Mouse (Mus musculus) retina, embryonic 14.5 days (tissue): ENCODE data around the gene Apol7c.
A peak's percentile ranks its signal among the peaks of the same experiment; 100 is the strongest.
"Not testable (repeated sequence)": the region's sequence is repeated elsewhere in the genome, so short reads cannot be mapped to it uniquely, and the experiment has no call there.

Source experiments
- DNase-seq: peaks from one replicate; pipeline ENCODE4 v3.0.0-alpha.2; 2015; ENCODE audit warnings: low spot score

The Apol7c gene

DNA sequence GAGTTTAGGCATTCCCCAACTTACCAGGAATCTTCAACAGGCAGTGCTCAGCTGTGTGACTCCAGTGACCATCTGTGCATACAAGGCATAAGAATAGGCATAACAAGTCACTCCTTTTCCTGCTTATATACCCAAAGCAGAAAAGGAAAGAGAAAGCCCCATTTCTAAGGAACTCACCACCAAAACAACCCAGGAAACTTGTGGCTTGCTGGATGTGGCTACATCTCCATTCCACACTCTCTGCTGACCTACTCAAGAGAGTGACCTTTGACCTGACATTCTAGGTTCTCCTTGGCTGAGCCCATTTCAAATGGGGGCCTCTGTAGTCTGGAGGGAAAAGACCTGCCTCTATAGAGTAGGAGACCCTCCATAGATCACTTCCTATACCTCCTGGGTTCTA lies at the start of gene Apol7c:
Gene Apol7c (minus strand): TSS at position 101 of the 400 bp plus-strand sequence.
- DNase-seq = no peak

DNA sequence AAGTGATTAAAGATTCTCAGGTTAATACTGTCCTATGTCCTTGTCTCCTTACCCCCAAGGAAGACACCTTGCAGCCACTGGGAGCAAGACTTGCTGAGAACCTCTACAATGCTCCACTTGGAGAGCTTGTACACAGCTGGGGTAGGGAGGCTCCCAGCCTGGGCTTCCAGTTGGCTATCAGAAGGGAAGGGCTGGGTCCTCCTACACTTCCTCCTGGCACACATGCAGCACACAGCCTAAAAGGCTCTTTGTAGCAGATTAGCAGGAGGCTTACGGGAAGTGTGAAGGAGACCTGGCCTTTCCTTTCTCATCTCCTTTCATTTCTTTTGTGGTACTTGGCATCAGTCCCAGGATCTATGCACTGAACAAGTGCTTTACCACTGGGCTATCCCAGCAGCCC lies 48.6 kb upstream of the Apol7c start:
- DNase-seq = no peak

DNA sequence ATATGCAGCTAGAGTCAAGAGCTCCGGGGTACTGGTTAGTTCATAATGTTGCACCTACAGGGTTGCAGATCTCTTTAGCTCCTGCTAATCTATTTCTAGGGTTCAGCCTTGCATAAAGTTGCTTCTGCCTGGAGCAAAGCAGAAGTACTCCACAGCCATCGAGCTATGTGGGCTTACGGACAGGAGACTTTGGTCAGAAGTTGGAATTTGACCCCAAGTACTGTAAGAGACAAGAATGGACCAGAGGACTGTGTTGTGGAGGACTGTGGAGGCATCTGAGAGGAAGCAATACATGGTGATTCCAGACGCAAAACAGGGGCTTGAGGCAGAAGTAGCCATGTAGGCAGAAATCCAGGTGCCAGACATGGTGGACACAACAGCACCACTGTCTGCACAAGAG lies 46.2 kb upstream of the Apol7c start:
- no peak for DNase-seq

DNA sequence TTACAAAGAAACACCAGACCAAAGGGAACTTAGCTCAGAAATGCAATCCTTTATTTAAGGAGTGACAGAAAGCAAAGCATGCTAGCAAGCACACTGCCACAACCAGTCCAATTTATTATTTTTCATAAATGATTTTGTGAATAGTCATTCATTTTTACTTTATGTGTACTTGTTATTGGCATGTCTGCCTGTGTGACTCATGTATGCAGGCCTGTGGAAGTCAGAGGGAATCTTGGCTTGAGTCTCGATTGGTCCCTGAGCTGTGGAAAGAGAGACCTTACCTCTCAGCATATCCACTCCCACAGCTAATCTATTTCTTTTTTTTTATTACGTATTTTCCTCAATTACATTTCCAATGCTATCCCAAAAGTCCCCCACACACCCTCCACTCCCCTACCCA lies 45.7 kb upstream of the Apol7c start:
- no peak for DNase-seq

DNA sequence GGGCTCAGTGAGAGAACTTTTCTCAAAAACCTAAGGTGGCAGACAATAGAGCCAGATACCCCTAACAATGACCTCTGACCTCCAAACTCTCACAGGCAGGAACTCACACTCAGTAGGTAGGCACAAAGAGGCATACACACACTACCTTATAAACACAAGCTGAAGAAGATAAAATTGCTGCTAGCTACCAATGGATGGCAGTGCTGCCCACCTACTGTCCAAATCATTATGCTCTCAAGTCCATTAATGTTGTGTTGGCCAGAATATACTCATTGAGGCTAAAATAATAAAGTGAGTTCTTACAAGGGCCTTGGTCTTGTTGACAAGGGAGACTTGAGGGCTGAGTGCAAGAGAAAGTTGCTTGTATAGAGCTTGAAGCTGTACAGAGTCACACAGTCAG lies 30.1 kb upstream of the Apol7c start:
- DNase-seq = no peak

DNA sequence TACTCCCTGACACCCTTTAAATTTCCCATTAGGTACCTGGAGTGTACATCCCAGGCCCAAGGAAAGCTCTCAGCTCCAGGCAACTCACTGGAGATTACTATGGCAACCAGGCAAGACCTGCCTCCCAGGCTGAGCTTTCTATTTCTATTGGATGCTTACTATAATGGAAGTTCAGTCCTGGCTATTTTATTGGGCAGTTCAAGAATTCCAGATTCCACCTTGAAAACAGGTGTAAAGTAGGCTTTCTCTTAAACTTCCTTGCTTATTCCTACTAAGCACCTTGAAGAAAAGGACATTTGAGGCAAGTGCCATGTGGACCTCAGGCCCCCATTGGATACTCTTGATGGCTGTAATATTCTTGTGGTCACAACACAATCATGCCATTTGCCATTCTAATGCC lies 28.7 kb upstream of the Apol7c start, which contains the start of gene 1700025B11Rik:
Gene 1700025B11Rik (minus strand): TSS at position 101 of the 400 bp plus-strand sequence.
- no peak for DNase-seq

DNA sequence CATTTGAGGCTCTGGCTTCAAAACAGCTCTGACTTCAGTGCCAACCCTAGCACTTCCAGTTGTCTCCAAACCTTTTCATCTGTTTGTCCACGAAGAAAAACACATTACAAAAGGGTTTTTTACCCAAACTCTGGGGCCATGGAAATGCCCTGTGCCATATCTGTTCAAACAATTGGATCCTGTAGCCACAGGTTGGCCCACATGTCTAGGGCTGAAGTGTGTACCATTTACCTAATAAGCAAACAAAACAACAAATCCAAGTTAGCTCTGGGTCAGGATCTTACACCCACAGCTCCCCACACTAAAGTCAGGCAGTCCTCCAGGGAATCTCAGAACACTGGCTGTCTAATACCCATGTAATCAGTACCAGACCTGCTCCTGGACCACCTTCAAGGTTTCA lies 6.1 kb upstream of the Apol7c start:
- DNase-seq = not testable (repeated sequence)

DNA sequence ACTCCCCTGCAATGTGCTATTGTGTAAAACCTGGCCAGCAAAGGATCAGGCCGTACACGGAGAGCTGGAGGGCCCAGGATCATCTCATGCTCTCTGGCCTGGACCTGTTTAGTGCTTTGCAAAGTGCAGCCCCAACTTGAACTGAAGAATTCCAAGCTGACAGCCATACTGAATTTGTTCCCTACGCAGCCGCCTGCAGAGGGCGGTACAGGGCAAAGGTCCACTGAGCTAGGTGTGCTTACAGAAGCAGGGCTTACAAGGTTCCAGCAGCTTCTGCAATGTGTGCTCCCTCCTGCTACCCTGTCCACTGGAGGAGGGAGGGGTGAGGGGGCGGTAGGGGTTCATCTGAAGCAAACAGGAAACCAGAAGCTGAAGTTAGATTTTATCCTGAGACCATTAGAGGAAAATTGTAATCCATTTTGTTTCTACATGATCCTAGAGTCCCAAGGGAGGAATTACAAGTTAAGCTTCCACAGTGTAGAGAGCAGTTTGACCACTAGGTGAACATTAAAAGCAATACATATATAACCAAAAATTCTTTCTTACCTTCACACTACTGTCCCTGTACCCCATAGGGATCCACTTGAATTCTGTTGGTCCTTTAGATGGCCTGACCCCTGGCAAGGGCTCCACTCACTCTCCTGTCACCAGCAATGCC lies 9.8 kb downstream of the Apol7c start:
- peak; percentile 41 for DNase-seq

DNA sequence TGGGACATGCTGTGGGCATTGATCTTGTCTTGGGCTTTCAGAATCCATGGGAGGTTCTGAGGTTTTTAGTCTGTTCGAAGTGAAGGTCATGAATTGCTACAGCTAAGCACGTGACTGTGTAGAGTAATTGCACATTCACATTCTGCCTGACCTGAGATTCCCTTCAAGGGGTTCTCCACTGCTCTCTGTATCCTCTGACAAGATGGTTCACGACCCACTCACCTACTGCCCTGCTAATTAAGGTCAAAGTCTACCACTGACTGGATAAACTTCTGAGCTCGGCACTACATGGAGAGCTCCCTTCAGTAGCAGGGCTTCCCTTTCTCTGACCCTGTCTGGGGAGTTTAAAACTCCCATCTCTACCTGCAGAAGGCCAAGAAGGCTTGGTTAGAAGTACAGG lies 12.5 kb downstream of the Apol7c start:
- DNase-seq = not testable (repeated sequence)

DNA sequence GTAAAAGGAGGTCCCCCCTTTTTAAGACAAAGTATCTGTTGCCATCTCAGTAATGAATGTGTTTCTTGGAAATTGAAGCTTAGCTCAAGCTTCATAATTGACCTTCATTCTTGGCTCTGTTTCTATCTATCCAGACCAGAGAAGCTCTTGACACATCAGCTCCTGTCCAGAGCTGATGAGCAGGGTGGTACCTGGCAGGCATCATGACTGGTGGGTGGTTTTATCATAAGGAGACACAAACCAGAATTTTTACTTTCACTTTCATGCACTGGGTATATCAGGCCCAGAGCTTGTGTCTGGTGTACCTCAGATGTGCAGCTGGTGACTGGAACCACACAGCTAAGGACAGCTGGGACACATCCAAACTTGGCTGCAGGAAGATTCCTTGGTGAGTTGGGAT lies 25.1 kb downstream of the Apol7c start, which contains the start of gene Apol11a:
Gene Apol11a (plus strand): TSS at position 306 of the 400 bp plus-strand sequence.
- DNase-seq = not testable (repeated sequence)

DNA sequence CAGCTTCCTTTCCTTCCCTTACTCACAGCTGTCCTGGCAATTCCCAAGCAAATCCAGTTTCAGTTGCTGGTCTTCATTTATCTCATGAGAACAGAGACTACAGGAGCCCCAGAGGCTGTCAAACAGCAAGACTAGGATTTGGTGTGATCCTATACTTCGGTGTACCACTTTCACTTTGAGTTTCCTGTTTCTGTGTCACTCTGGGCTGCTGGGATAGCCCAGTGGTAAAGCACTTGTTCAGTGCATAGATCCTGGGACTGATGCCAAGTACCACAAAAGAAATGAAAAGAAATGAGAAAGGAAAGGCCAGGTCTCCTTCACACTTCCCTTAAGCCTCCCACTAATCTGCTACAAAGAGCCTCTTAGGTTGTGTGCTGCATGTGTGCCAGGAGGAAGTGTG lies 38.4 kb downstream of the Apol7c start:
- not testable (repeated sequence) for DNase-seq

DNA sequence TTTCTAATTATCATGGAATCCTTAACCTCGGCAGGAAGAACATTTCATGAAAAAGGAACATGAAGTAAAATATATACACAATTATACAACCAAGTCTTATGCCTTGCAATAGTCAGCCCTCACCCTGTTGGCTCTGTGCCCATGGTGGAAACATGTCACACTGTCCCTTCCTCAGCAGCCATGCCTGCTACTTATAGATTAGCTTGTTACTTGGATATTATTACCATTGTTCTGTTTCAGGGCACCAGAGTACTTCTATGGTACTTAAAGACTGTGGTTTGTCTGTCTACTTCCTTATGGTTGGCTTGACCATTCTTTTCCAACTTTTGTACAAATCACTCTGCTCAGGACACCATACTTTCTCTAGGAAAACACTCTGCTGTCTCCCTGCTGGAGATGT lies 39.9 kb downstream of the Apol7c start:
- not testable (repeated sequence) for DNase-seq

DNA sequence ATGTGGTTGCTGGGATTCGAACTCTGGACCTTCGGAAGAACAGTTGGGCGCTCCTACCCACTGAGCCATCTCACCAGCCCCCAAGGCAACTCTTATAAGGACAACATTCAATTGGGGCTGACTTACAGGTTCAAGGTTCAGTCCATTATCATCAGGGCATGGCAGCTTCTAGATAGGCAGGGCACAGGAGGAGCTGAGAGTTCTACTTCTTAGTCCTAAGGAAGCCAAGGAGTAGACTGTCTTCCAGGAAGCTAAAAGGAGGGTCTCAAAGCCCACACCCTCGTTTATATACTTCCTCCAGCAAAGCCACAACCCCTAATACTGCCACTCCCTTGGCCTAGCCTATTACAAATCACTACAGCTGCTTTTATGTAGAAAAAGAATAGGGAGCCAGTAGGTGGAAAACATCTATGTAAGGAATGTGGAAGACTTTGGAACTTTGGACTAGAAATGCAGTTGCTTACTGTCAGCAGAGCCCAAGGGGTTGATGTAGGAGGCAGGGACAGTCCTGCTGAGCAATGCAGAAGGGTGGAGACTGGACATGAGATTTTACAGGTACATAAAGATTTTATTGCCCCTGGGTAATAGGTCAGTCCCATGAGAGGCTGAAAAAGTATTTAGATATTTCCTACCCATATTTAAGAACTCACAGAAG lies 50.8 kb downstream of the Apol7c start:
- DNase-seq = no peak

DNA sequence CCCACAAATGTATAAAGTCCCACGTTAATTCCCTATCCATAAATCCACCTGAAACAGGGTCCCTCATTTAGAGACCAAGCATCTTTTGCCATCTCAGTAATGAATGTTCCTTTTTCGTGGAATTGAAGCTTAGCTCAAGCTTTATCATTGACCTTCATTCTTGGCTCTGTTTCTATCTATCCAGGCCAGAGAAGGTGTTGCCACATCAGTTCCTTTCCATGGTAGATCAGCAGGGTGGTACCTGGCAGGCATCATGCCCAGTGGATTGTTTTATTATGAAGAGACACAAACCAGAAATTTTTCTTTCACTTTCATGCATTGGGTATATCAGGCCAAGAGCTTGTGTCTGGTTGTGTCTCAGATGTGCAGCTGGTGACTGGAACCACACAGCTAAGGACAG lies 56.4 kb downstream of the Apol7c start, which contains the start of gene Apol10a:
Gene Apol10a (plus strand): TSS at position 355 of the 400 bp plus-strand sequence.
- DNase-seq = not testable (repeated sequence)
